Mouse (Mus musculus) cortical plate, adult 2 months (tissue): ENCODE data around the gene Use1. TPM values are rescaled to one million over a fixed set of nuclear protein-coding genes. Genes with fewer than 3 reads are reported as not detected.

Experiments
- H3K27ac ChIP-seq: fragments of 200-500 bp; 2 replicates; pipeline ENCODE4 v1.5.1; 2012; ENCODE audit warnings: low read length, control low read depth, inconsistent platforms; ENCODE audit not compliant: insufficient read depth
- H3K4me1 ChIP-seq: fragments of 200-500 bp; 2 replicates; pipeline ENCODE4 v1.6.1; 2011; ENCODE audit warnings: low read length; ENCODE audit not compliant: control insufficient read depth, insufficient read depth
- H3K4me3 ChIP-seq: fragments of 200-500 bp; 2 replicates; pipeline ENCODE4 v1.5.1; 2011; ENCODE audit warnings: mild to moderate bottlenecking, low read length, control low read depth; ENCODE audit not compliant: insufficient read depth
- CTCF ChIP-seq: fragments of 200-500 bp; IDR thresholded peaks from 2 replicates; pipeline ENCODE4 v1.5.1; 2011; ENCODE audit warnings: mild to moderate bottlenecking, control low read depth, low read length; ENCODE audit not compliant: insufficient read depth; ENCODE audit errors: extremely low read depth
- POLR2A ChIP-seq: fragments of 200-500 bp; IDR thresholded peaks from 2 replicates; pipeline ENCODE4 v1.6.1; 2011; ENCODE audit warnings: mild to moderate bottlenecking, low read length, control low read depth; ENCODE audit not compliant: insufficient read depth; ENCODE audit errors: extremely low read depth
- polyA plus RNA-seq: library from polyadenylated mRNA; depleted of rRNA; stranded (reverse); fragments of >200 nt; gene quantifications from 2 replicates; pipeline ENCODE4 v1.2.3, GENCODE M21; 2012; rRNA removed

The Use1 gene
- polyA plus RNA-seq, 1 experiment = 181 TPM

GRCm38 (mm10) chr8:71407441-71407840 lies 40.8 kb downstream of the Use1 start:
- H3K27ac ChIP-seq = no peak overlapping the region
- H3K4me1 ChIP-seq = 0 out of 2 replicates have a peak, but pooled peaks cover 1% of the 10 kb centered on the region
- no peak for TF ChIP-seq CTCF
- no peak for TF ChIP-seq POLR2A
- no peak overlapping the region for H3K4me3 ChIP-seq

GRCm38 (mm10) chr8:71408231-71408630 lies 41.6 kb downstream of the Use1 start:
- no peak overlapping the region for H3K27ac ChIP-seq
- no peak overlapping the region for H3K4me3 ChIP-seq
- TF ChIP-seq POLR2A (no peak), CTCF (no peak)
- 0 out of 2 replicates have a peak, but pooled peaks cover 1% of the 10 kb centered on the region for H3K4me1 ChIP-seq

GRCm38 (mm10) chr8:71411535-71412273 lies 45.1 kb downstream of the Use1 start:
- H3K4me3 ChIP-seq = no peak overlapping the region
- no peak overlapping the region for H3K27ac ChIP-seq
- TF ChIP-seq POLR2A = no peak
- no peak for TF ChIP-seq CTCF
- H3K4me1 ChIP-seq = no peaks in the 10 kb centered on the region

Other genes starting within 250 kb of the Use1 start
- 28.5 and 29.8 TPM in 2 replicates for gene Myo9b, start 94.1 kb upstream of the Use1 start, polyA plus RNA-seq
- gene Haus8, start 93.9 kb upstream of the Use1 start, polyA plus RNA-seq = 10.2 and 10.3 TPM in 2 replicates
- gene Ocel1, start 4.5 kb downstream of the Use1 start, polyA plus RNA-seq = 13.5 and 13.6 TPM in 2 replicates
- 38.9 and 40.8 TPM in 2 replicates for gene Nr2f6, start 15.1 kb downstream of the Use1 start, polyA plus RNA-seq
- gene Ushbp1, start 29.0 kb downstream of the Use1 start, polyA plus RNA-seq = 9.0 and 10.9 TPM in 2 replicates
- 132 and 137 TPM in 2 replicates for gene Babam1, start 30.0 kb downstream of the Use1 start, polyA plus RNA-seq
- 0.45 and 0.96 TPM in 2 replicates for gene Ankle1, start 39.2 kb downstream of the Use1 start, polyA plus RNA-seq
- 475 and 506 TPM in 2 replicates for gene Abhd8, start 96.8 kb downstream of the Use1 start, polyA plus RNA-seq
- 47.8 and 50.0 TPM in 2 replicates for gene Mrpl34, start 98.1 kb downstream of the Use1 start, polyA plus RNA-seq
- gene Dda1, start 102.4 kb downstream of the Use1 start, polyA plus RNA-seq = 115 and 126 TPM in 2 replicates
- gene Ano8, start 119.1 kb downstream of the Use1 start, polyA plus RNA-seq = 69.2 and 75.1 TPM in 2 replicates
- 35.0 and 37.4 TPM in 2 replicates for gene Gtpbp3, start 121.3 kb downstream of the Use1 start, polyA plus RNA-seq
- gene Plvap, start 144.9 kb downstream of the Use1 start, polyA plus RNA-seq = 11.0 and 11.9 TPM in 2 replicates
- not detected in 2 replicates for gene Ccdc194, start 158.9 kb downstream of the Use1 start, polyA plus RNA-seq
- gene Bst2, start 170.6 kb downstream of the Use1 start, polyA plus RNA-seq = 20.0 and 20.5 TPM in 2 replicates
- gene Mvb12a, start 176.1 kb downstream of the Use1 start, polyA plus RNA-seq = 95.4 and 100 TPM in 2 replicates
- gene Tmem221, start 192.0 kb downstream of the Use1 start, polyA plus RNA-seq = 0.19 and 0.30 TPM in 2 replicates
- 0.04 and 0.08 TPM in 2 replicates for gene Nxnl1, start 199.8 kb downstream of the Use1 start, polyA plus RNA-seq
- gene Slc27a1, start 202.0 kb downstream of the Use1 start, polyA plus RNA-seq = 146 and 167 TPM in 2 replicates
- gene Pgls, start 225.3 kb downstream of the Use1 start, polyA plus RNA-seq = 34.3 and 35.4 TPM in 2 replicates
- gene Fam129c, start 230.8 kb downstream of the Use1 start, polyA plus RNA-seq = 2.8 and 3.4 TPM in 2 replicates
- 100 and 104 TPM in 2 replicates for gene Colgalt1, start 244.2 kb downstream of the Use1 start, polyA plus RNA-seq